Mouse (Mus musculus) activated CD4-positive, CD25-positive, alpha-beta regulatory T cell, adult 4 months (primary cell): Measurements from ENCODE around the gene Rnf220. TPM values are rescaled to one million over a fixed set of nuclear protein-coding genes. Genes with fewer than 3 reads are reported as not detected.
"Not testable (repeated sequence)": the region's sequence is repeated elsewhere in the genome, so short reads cannot be mapped to it uniquely, and the experiment has no call there.

Experiments used
- ATAC-seq: one replicate; pipeline ENCODE4 v1.8.0; 2017
- polyA plus RNA-seq, 2 experiments: library from polyadenylated mRNA; unstranded; fragments of 100-300 nt; shearing (Covaris generic); gene quantifications; one replicate each; pipeline ENCODE4 v1.2.1; 2017

The Rnf220 gene
- polyA plus RNA-seq, 2 experiments from 2014 or later, result 14.1 to 19.8 TPM

DNA sequence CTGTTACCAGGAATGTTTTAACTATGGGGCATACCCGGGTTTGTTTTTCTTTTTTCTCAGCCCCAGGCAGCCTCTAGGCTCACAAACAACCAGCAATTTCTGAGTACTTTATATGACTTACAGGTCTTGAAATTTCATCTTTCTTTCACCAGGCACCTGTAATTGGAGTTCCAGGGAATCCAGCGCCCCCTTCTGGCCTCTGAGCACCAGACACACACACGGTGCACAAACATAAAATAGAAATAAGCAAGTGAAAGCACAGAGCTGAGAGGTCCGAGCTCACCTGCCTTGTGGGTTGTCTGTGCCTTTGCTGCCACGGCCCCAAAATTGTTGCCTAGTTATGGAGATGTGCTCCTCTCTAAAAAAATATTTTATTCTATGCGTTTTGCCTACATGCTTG, 236.9 kb downstream of the Rnf220 start:
- ATAC-seq, result not testable (repeated sequence)

DNA sequence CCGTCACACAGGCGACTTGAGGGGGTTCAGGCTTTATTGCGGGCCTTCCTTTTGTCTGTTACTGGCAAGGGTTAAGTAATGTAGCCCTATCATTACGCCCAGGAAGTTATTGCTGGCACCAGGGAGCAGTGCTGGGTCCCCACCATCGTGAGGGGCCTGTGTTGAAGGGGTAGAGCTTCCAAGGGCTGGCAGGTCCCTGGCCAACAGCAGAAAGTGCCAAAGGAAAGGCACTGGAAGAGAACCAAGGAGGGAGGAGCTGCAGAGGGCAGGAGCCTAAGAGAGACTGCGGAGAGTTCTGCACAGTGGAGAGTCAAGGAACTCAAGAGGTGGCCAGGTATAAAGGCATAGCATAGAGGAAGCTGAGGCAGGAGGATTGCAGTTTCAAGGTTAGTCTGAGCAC, 242.2 kb downstream of the Rnf220 start:
- ATAC-seq, result no peak

DNA sequence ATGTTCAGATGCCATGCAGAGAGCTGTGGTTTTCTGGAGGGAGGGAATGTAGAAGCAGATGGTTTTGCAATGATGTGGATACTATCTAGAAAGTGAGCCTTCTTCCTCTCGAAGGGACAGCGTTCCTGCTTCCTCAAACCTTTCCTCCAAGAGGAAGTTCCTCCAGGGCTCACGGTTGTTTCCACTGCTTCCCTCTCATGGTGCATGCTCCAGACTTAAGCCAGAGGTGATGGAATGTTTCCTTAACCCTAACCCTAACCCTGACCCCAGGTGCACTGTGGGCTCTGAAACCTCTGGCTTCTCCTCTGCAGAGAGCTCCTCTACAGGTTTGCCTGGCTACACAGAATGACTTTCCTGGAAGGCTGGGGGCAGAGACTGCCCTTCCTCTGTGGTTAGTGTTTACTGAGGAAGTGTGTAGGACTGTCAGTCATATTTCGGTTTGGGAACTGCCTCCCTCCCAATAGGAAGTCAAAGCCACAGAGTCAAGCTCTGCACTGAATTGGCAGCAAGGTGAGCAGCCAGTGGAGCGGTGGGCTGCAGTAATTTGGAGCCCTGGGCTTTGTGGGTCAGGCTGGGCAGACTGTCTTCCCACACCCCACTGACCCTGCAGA, 242.7 kb downstream of the Rnf220 start:
- ATAC-seq, result no peak

DNA sequence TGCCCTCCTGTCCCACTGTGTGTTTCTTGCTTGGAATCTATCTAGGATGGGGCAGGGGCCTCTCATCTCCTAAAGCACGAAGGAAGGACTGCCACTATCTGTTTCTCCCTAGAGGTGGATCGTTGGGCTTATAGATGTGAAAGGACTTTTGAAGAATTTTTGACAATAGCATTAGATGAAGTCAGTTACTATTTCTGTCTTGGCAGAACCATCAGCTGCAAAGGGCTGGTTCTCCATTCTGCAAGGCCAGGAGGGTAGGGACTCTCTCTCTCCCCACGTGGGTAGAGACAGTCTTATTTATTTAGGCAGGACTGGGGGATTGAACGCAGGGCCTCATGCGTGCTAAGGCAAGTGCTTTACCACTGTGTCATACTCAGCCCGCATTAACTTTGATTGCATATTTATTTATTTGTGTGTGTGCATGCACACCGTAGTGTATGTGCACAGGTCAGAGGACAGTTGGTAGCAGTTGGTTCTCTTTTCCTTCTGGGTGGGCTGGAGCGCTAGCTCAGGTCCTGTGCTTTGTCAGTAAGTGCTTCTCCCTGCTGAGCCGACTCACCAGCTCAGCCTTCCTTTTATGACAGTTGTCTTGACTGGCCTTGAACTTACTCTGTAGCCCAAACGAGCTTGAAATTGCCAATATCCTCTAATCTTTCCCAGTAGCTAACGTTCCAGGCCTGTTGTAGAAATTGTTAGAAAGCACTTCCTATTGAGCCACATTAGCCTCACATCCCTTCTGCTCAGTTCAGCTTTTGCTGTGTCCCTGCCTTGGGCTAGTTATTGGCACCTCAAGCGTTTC, 243.4 kb downstream of the Rnf220 start:
- ATAC-seq, result no peak

DNA sequence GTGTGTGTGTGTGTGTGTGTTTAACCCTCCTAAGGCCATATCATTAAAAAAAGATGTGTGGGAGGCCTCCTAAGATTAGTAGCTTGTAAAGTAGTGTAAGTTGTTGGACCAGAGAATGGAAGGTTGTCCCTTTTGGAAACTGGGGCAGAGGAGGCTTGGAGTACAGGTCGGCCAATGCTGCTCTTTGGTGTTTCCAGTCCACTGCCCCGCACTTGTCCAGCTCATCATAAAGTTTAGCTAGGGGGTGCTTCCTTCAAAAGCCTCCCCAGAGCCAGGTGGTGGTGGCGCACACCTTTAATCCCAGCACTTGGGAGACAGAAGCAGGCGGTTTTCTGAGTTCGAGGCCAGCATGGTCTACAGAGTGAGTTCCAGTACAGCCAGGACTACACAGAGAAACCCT, 244.1 kb downstream of the Rnf220 start:
- no peak for ATAC-seq

DNA sequence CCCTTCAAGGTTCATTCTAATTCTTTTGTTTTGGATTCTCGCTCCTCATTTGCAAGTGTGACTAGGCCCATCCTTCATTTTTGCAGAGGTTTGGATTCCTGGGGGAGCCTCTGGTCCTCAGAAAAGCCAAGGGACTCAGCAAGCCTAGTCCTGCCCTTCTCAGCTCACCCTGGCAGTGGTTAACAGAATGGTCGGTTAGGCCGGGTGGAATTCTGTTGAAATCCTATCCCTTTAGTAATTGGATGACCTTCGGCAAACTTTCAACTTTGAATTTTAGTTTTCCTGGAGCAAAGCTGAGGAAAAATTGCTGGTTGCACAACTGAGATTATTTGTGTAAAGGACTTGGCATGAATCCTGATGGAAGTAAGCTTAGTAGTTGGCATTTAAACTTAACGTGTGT, 244.5 kb downstream of the Rnf220 start:
- no peak for ATAC-seq

DNA sequence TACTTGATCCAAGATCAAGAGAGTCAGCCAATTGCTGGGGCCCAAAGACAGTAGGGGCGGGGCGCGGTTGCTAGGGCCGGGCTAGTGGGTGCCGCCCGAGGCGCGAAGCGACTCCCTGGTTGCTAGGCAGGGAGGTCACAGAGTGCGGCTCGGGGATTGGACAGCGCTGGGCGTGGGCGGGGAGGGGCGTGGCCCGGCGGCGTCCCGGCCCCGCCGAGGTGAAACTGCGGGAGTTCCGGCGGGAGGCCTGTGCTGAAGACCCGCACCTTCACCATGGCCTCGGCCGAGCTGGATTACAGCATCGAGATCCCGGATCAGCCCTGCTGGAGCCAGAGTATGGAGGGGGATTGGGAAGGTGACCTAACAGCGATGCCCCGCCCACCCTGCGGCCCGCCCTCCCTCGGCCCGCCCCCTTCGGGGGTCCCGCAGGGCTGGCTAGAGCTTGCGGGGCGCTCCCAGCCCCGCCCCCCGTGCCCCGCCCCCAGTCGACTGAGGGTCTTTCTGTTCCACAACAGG, 245.0 kb downstream of the Rnf220 start, which contains the start of the genes Tmem53 and Armh1:
TSS of gene Tmem53 (plus strand) at position 151 of the 516 bp plus-strand sequence.
TSS of gene Armh1 (minus strand) at position 325 of the 516 bp plus-strand sequence.
- peak; percentile 99 for ATAC-seq

DNA sequence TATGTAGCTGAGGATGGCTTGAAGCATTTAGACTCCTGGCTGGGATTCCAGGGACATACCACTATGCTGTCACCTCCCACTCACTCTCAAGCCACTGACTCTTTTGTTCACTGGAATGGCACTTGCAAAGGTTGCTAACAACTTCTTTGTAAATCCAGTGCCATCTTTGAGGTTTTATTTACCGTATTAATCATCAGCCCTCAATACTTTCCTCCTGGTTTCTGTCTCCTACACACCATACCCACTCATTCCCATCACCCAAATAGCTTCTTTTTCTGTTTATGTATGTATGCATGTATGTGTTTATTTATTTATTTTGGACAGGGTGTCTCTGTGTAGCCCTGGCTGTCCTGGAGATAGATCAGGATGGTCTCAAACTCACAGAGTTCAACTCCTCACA, 245.9 kb downstream of the Rnf220 start:
- no peak for ATAC-seq

DNA sequence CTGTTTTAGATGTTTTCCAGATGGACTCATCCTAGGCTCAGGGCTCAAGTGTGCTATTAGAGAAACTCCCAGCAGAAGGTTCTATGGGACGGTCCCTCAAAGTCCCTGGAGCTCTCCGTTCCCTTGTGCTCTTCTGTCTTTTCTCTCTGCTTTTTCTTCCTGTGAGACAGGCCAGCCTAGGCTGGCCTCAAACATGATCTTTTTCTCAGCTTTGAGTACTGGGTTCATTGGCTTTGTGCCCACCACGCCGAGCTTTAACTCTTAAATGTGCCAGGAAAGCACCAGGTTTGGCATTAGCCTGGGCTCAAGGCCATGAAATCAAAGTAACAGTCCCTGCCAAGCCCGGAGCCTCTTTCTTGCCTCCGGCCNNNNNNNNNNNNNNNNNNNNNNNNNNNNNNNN, 256.0 kb downstream of the Rnf220 start:
- ATAC-seq, result no peak

DNA sequence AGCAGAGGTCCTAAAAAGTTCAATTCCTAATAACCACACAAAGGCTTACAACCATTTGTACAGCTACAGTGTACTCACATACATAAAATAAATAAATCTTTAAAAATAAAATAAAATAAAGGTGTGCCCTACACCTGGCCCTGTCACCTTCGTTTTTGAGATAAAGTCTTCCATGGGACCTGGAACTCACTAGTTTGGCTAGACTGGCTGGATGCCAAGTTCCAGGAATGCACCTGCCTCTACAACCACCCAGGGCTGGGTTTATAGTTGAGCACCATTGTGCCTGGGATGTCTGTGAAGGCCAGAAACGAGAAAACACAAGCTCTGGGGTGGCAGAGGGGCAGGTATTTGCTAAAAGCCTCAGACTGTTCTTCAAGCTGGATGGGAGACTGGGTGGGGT, 257.7 kb downstream of the Rnf220 start:
- no peak for ATAC-seq

DNA sequence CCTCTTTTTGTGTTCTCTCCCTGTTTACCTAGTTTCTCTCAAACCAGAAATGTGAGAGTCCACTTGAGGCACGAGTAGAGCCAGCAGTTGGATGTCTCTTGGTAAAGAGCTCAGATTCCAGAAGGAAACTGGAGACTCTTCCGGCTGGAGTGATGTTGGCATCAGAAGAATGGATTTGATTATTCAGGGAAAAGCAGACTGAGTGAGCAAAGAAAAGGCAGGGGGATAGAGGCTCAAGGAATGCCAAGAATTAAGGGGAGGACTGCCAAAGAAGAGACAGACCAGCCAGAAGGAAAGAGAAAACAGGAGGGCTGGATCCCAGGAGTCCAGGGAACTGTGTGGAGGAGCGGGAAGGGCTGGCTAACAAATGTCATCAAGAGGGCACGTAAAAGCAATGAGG, 261.0 kb downstream of the Rnf220 start:
- no peak for ATAC-seq

DNA sequence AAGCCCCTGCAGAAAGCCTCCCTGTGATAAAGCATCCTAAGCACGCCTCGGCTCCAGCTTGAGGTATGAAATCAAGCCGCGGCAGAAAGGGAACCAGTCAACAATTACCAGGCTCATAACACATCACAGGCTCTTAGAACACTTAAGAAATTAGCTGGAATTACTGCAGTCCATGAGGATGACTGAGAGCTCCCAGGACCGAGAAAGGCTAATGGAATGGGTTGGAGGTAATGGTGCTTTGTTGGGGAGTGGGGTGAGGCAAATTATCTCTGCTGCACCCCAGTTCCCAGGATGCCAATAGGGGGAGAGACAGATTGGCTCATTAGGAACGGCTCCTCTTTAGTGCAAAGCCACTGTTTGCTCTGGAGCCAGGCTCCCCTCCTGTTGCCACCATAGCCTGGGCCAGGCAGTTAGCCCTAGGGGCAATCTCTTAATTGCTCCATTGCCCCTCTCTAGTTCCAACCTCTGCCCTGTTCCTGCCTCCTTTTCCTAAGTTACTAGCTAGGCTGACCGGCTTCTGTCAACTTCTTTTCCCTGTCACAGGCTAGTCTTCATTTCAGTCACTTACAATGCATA, 262.6 kb downstream of the Rnf220 start:
- no peak for ATAC-seq

DNA sequence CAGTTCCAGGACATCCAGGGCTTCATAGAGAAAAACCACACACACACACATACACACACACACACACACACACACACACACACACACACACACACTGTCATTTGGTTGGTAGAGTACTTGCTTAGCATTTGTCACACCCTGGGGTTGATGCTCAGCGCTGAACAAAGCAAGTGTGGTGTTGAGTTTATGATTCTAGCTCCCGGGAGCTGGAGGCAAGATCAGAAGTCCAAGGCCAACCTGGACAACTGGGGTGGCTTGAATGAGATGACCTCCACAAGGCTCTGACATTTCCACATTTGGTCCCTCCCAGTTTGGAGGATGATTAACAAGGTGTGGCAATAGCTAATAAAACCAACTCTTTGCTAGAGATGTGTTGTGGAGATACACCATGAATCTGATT, 265.6 kb downstream of the Rnf220 start:
- no peak for ATAC-seq

DNA sequence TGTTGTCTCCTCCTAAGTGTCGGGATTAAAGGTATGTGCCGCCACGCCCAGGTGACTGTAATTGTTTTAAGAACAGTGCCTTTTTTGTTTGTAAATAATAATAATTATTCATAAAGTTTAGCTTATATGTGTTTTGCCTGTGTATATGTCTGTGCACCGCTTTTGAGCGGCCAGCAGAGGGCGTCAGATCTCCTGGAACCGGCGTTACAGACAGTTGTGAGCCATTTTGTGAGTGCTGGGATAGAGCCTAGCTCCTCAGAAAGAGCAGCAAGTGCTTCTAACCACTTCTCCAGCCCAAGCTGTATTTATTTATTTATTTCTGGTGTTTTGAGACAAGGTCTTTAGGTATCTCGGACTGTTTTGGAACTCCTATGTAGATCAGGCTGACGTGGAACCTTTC, 266.5 kb downstream of the Rnf220 start:
- no peak for ATAC-seq

DNA sequence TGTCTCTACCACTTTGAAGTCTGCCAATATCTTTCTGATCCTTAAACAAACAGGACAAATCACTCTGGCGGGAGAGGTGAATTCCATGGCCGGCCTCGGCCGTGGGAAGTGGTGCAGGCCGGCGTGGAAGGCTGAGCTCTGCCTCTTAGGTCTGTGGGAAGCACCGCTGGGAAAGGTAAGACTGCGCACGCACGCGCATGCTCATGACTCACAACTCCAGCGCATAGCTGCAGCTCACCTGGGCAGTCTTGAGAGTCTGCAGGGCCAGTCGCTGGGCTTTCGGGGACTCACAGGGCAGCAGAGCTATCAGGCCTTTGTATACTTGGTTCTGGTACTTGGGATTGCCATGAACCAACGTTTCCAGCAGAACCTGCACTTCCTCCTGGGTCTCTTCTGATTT, 267.3 kb downstream of the Rnf220 start:
- ATAC-seq, result no peak

DNA sequence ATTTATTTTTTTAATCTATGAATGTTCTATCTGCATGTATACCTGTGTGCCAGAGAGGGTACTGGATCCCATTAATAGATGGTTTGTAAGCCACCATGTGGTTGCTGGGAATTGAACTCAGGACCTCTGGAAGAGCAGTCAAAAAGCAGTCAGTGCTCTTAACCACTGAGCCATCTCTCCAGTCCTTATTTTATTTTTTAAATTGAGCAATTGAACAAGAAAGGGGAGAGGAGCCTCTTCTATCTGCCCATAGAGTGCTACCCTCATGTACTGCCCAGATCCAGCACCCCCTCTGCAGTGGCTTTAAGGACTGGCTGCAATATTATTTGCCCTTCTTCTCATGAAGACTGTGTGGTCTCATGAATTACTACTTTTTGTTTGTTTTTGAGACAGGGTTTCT, 271.6 kb downstream of the Rnf220 start:
- no peak for ATAC-seq

DNA sequence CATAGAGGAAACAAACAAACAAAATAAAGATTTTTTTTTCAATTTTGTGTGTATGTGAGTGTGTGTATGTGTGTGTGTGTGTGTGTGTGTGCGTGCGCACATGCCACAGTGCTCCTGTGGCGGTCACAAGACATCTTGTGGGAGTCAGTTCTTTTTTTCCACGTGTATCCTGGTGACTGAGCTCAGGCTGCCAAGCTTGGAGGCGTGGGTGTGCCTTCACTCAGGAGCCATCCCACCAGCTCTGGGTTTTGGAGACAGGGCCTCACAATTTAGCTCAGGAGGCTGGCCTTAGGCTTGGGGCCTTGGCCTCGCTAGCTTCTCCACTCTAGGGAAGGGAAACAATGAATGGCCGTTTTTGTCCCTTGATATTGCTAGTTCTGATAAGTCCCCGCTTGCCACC, 272.7 kb downstream of the Rnf220 start:
- ATAC-seq, result no peak

DNA sequence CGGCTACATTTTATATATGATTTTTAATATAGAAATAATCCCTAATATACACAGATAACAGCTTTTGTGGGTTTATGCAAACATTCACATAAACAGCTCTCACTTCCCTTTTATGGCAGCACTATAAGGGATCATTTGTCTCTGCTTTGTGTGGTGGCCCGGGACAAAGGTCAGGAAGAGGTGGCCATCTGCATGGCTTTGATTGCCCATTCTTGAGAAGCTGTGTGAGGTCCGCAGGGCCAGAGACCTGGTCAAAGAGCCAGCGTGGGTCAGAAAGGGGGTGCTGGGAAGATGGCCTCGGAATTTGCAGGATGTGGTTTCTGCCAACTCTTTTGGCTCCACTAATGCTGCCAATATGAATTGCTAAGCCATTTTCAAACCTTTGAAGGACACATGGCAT, 273.9 kb downstream of the Rnf220 start:
- no peak for ATAC-seq

DNA sequence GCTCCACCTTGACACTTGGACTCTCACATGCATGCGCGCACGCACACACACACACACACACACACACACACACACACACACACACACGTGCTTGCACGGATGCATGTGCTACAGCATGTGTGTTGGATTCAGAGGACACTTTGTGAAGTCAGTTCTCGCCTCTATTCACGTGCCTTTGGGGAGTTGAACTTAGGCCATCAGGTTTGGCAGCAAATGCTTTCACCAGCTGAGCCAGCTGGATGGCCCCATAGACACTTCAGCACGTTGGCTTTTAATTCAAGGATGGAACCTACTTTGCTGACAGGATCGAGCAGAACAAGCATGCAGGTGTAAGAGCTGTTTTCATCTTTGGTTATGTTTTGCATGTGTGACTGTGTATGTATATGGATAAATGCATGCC, 275.0 kb downstream of the Rnf220 start:
- no peak for ATAC-seq
